Mouse (Mus musculus) kidney, postnatal 0 days (tissue): ENCODE measurements around the gene Cdc42ep1. TPM values are rescaled to one million over a fixed set of nuclear protein-coding genes. Genes with fewer than 3 reads are reported as not detected.
A peak's percentile ranks its signal among the peaks of the same experiment; 100 is the strongest.

Source experiments
- ATAC-seq: fragments of 200-750 bp; cut with Nextera tagmentation; replicated peaks from 2 replicates; pipeline ENCODE4 v1.8.0; 2017; ENCODE audit warnings: low read depth, moderate number of reproducible peaks, moderate TSS enrichment, moderate library complexity; ENCODE audit not compliant: low FRiP score
- DNase-seq: peaks from one replicate; pipeline ENCODE4 v3.0.0-alpha.2; 2016; ENCODE audit warnings: low spot score
- H3K27ac ChIP-seq: fragments of 300-500 bp; sonication (generic); 2 replicates; pipeline ENCODE4 v1.5.1; 2014; ENCODE audit warnings: mild to moderate bottlenecking
- H3K27me3 ChIP-seq: fragments of 300-500 bp; sonication (generic); 2 replicates; pipeline ENCODE4 v1.6.1; 2014; ENCODE audit warnings: low read length, mixed read lengths; ENCODE audit not compliant: insufficient read depth
- H3K36me3 ChIP-seq: fragments of 300-500 bp; sonication (generic); 2 replicates; pipeline ENCODE4 v1.6.1; 2014; ENCODE audit warnings: low read length, mixed read lengths; ENCODE audit not compliant: insufficient read depth
- H3K4me1 ChIP-seq: fragments of 300-500 bp; sonication (generic); replicated peaks from 2 replicates; pipeline ENCODE4 v1.6.1; 2014; ENCODE audit warnings: antibody characterized with exemption, low read length, mixed read lengths; ENCODE audit not compliant: insufficient read depth
- H3K4me2 ChIP-seq: fragments of 300-500 bp; sonication (generic); 2 replicates; pipeline ENCODE4 v1.6.1; 2014; ENCODE audit warnings: mild to moderate bottlenecking, low read length, moderate library complexity, mixed read lengths
- H3K4me3 ChIP-seq: fragments of 300-500 bp; sonication (generic); replicated peaks from 2 replicates; pipeline ENCODE4 v1.5.1; 2014; ENCODE audit warnings: low read depth, low read length
- H3K9ac ChIP-seq: fragments of 300-500 bp; sonication (generic); 2 replicates; pipeline ENCODE4 v1.6.1; 2014; ENCODE audit warnings: low read depth, low read length
- H3K9me3 ChIP-seq: fragments of 300-500 bp; sonication (generic); replicated peaks from 2 replicates; pipeline ENCODE4 v1.6.1; 2016; ENCODE audit warnings: low read length, inconsistent platforms, mixed read lengths
- CTCF ChIP-seq: IDR thresholded peaks from 2 replicates; pipeline ENCODE4 v1.5.1; 2016; ENCODE audit warnings: antibody characterized with exemption, low read depth, mild to moderate bottlenecking, moderate library complexity
- WGBS: fragments of 180-500 bp; shearing (Covaris S2); extraction: QIAGEN DNeasy Blood & Tissue Kit; methylation state at CpG from one replicate; pipeline ENCODE4 v1.1.7; 2014; 5-methylcytosine and 5-hydroxymethylcytosine counted together
- polyA plus RNA-seq: library from polyadenylated mRNA; unstranded; fragments of >200 nt; fragmentation: Nextera tagmentation; extraction: Ambion mirVana; gene quantifications from 2 replicates; pipeline ENCODE4 v1.2.1, GENCODE M21; 2015

Gene Cdc42ep1
- polyA plus RNA-seq, 1 experiment from 2014 or later, result 57.1 TPM

DNA sequence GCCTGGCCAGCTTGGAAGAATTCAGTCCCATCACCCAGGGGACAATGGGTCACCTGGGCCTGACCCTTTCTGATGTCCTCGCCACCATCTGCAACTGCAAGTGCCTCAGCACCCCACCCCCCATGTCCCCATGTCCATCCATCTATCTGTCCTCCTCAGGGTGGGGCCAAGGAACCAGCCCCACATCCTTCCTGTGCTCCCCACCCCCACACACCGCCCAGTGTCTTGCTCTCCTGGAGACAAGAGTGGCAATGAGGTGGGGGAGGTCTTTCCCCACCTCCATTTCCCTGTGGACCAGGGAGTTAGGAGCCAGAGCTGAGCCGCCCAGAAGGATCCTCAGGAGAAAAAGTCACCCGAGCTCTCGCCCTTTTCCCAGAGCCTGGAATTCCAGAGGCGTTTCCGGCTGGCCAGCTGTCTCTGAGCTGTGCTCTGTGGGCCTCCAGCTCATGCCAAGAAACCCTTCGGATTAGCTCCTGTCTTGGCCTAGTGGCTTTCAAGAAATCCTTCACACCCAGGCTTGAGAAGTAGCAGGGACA is 6.3 kb upstream of the Cdc42ep1 start:
- no peak for TF ChIP-seq CTCF
- peak overlapping the region; percentile 90 for H3K27ac ChIP-seq
- DNase-seq (peak; percentile 81), ATAC-seq (0 out of 2 replicates have a peak, but pooled peaks have one; percentile 9)
- peak overlapping the region; percentile 32; the same call in 1 of the 2 replicates for H3K9ac ChIP-seq
- H3K27me3 ChIP-seq, result no peaks in the 10 kb centered on the region
- H3K4me1 ChIP-seq, result peaks cover 64% of the 10 kb centered on the region
- H3K36me3 ChIP-seq, result no peaks in the 10 kb centered on the region
- no peak overlapping the region for H3K4me2 ChIP-seq
- WGBS, result 21% methylated on average over 8 of the region's 8 CpGs
- no peaks in the 10 kb centered on the region for H3K9me3 ChIP-seq
- H3K4me3 ChIP-seq, result no peak overlapping the region

DNA sequence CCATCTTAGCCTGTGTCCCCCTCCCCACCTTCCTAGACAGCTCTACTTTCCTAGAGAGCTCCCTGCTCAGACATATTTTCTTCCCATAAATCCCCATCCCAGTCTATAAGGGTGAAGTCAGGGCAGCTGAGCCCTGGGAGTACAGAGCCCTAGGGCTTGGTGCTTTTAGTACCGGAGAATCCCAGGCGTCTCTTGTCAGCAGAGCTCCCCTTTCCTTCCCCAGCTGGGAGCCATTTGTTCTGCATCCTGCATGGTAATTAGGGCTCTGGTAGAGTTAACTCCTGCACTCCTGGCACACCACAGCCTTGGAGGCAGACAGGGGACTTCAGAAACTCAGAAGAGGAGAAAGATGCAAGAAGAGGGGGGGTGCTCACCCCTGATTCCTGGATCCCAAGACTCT is 2.7 kb upstream of the Cdc42ep1 start:
- 0% methylated on average over 2 of the region's 2 CpGs for WGBS
- H3K4me1 ChIP-seq, result peaks cover 36% of the 10 kb centered on the region
- DNase-seq (peak; percentile 86), ATAC-seq (no peak)
- peak overlapping the region; percentile 35; the same call in 1 of the 2 replicates for H3K9ac ChIP-seq
- H3K4me2 ChIP-seq, result 0 out of 2 replicates have a peak overlapping the region, but pooled peaks have one; percentile 2
- no peaks in the 10 kb centered on the region for H3K9me3 ChIP-seq
- H3K4me3 ChIP-seq, result no peak overlapping the region
- no peaks in the 10 kb centered on the region for H3K36me3 ChIP-seq
- TF ChIP-seq CTCF, result no peak
- no peaks in the 10 kb centered on the region for H3K27me3 ChIP-seq
- H3K27ac ChIP-seq, result peak overlapping the region; percentile 60

DNA sequence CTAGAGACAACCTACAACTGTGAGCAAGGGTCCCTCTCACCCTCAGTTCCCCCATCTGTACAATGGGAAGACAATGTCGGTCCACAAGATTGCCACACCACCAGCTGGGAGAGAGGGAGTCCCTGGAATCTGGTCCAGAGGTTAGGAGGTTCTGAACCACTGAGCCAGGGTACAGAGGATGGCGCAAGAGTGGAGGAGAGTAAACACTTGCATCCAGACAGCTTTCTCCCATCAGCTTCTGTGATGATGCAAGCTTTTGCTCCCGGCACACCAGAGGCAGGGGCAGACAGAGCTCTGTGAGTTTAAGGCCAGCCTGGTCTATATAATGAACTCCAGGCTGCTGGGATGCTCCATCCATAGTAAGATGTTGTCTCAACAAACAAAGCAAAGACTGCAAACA is 2.2 kb upstream of the Cdc42ep1 start:
- Histone ChIP-seq H3K4me2 (no peak overlapping the region), H3K36me3 (no peaks in the 10 kb centered on the region), H3K9me3 (no peaks in the 10 kb centered on the region), H3K27me3 (no peaks in the 10 kb centered on the region), H3K4me3 (no peak overlapping the region), H3K4me1 (peaks cover 35% of the 10 kb centered on the region), H3K27ac (peak overlapping the region; percentile 60; the same call in 1 of the 2 replicates), H3K9ac (no peak overlapping the region)
- no peak for TF ChIP-seq CTCF
- ATAC-seq, result no peak
- WGBS, result 31% methylated on average over 3 of the region's 3 CpGs
- DNase-seq, result no peak

DNA sequence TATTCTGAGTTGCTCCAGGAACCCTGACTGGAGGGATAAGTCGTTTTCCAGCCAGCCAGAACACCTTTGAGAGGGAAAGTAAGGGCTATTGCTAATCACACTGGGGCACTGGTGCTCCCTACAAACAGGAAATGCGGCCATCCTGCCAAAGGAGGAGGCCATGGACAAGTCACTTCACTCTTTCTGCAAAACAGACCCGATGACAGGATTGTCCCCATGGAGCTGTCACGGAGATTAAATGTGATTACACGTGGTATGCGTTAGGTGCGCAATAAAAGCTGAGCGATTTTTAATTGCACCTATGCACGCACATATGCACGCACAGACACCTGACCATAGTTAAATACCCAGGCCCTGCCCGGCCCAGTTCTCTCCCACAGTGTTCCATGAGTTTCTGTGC is 1.7 kb upstream of the Cdc42ep1 start:
- no peak for TF ChIP-seq CTCF
- Histone ChIP-seq H3K36me3 (no peaks in the 10 kb centered on the region), H3K9ac (no peak overlapping the region), H3K27ac (peak overlapping the region; percentile 25; the same call in 1 of the 2 replicates), H3K4me3 (no peak overlapping the region), H3K27me3 (no peaks in the 10 kb centered on the region), H3K4me2 (no peak overlapping the region), H3K4me1 (peaks cover 35% of the 10 kb centered on the region), H3K9me3 (no peaks in the 10 kb centered on the region)
- no peak for ATAC-seq
- DNase-seq, result no peak
- WGBS, result 64% methylated on average over 11 of the region's 11 CpGs

DNA sequence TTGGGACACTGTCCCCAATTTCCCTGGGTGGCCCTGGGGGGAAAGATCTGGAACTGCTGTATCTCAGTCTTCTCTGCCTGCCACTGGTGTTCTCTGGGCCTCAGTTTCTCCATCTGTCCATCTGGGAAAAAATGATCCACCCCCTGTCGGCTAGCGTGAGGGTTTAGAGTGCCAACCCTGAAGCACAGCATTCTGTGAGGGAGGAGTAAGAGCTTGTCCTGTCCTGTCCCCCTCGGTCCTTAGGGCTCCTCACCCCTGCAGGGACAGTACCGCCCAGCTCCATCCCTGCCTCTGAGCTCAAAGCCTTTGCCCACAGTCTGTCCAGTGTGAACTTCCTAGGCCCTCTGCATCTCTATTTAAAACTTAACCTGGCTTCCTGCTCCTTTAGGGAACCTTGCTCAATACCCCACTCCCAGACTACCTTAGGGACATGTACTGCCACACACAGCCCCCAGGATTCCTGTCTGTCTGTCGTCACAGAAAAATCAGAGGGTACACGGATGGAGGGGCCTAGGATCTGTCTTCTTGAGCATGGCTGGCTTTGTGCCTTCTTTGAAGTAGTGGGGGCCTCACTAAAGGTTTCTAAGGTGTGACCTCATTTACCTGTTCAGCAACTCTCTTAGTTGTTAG is 1.1 kb upstream of the Cdc42ep1 start:
- Histone ChIP-seq H3K4me2 (no peak overlapping the region), H3K9me3 (no peaks in the 10 kb centered on the region), H3K27ac (0 out of 2 replicates have a peak overlapping the region, but pooled peaks have one; percentile 92), H3K4me1 (peaks cover 40% of the 10 kb centered on the region), H3K4me3 (no peak overlapping the region), H3K9ac (no peak overlapping the region), H3K27me3 (no peaks in the 10 kb centered on the region), H3K36me3 (no peaks in the 10 kb centered on the region)
- DNase-seq (no peak), ATAC-seq (no peak)
- 77% methylated on average over 6 of the region's 6 CpGs for WGBS
- TF ChIP-seq CTCF, result no peak

DNA sequence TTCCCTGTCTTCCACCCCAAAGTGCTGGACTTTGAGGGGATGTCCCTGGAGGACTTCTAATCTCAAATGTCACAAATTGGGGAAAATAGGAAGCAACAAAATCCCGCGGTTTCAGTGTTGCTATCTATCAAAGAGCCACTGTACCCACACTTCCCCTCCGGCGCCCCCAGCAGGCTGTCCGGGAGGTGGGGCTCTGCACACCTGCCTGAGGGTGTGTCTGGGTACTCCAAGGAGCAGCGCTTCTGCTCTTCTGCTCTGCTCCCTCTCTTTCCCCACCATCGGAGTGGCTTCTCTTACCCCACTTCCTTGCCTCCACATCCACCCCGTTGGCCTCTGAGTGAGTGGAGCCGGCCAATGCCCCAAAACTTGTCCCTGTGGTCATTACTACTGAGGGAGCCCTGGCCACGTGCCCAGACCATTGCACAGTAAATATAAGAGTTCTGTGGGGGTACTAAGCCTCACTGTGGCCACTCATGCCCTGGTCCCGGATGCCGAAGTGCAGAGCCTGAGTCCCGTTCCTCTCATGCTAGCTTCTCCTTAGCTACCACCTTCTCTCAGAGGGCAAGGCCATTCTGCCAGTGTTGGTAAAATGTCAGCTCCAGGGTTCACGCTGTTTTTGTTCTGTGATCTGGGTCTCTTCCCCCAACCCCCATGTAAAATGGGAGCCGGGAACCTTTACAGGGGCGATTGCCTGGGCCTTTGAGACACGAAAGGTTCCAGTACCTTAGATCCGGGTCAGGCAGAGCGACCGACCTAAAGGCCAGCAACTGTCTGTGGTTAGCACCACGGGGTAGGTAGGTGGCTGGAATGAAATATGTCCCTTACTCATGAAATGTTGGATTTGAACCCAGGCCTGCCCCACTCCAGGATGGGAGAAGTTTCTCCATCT is 1.4 kb downstream of the Cdc42ep1 start:
- Histone ChIP-seq H3K4me3 (peak overlapping the region; percentile 71), H3K27ac (peak overlapping the region; percentile 92), H3K36me3 (0 out of 2 replicates have a peak, but pooled peaks cover 3% of the 10 kb centered on the region), H3K4me1 (peaks cover 43% of the 10 kb centered on the region), H3K27me3 (no peaks in the 10 kb centered on the region), H3K4me2 (peak overlapping the region; percentile 77), H3K9me3 (no peaks in the 10 kb centered on the region), H3K9ac (peak overlapping the region; percentile 90)
- TF ChIP-seq CTCF, result no peak
- 39% methylated on average over 21 of the region's 21 CpGs for WGBS
- ATAC-seq (no peak), DNase-seq (no peak)
